Mouse (Mus musculus) neutrophil, adult 83 days (primary cell): Measurements from ENCODE around the gene Mcee. TPM values are rescaled to one million over a fixed set of nuclear protein-coding genes. Genes with fewer than 3 reads are reported as not detected.

Source experiments
- total RNA-seq, 2 experiments: library from RNA; stranded (reverse); gene quantifications; one replicate each; pipeline ENCODE4 v1.2.4; 2023

Mcee gene
- total RNA-seq, result 10 to 100 TPM; 35.0 to 39.8 TPM

DNA sequence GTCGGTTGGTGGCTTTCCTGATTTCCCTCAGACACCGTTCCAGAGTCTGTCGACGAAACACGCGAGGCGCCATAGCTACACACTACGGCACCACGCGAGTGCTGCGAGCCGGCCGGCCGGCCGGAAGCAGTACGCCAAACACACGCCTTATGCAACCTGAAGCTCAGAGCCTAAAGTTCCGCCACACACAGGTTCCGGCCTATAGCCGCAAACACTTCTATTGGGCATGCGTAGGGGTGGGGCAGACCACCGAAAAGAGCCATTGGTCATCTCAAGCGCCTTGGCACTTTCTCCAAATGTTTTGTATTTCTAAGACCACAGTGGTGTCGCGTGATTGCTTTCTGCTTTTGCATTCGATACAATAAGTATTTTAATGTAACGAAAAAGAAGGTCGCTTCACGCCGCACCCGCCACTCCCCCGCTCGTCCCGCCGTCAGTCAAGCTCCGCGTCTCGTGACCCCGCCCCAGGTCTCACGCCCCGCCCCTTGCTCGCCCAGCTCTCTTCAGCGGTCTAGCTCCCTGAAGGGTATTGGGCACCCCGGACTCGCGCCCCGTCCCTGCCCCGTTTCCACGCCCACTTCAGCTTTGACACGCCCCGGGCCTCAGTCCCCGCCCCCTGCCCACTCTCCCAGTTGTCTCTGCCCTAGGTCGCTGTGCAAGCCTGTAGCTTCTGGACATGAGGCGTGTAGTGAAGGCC is at the start of gene Mcee, which contains the start of gene Mphosph10:
Gene Mcee, plus strand, starts transcription at position 486 of the 697 bp plus-strand sequence.
Gene Mphosph10, minus strand, starts transcription at position 147 of the 697 bp plus-strand sequence.

DNA sequence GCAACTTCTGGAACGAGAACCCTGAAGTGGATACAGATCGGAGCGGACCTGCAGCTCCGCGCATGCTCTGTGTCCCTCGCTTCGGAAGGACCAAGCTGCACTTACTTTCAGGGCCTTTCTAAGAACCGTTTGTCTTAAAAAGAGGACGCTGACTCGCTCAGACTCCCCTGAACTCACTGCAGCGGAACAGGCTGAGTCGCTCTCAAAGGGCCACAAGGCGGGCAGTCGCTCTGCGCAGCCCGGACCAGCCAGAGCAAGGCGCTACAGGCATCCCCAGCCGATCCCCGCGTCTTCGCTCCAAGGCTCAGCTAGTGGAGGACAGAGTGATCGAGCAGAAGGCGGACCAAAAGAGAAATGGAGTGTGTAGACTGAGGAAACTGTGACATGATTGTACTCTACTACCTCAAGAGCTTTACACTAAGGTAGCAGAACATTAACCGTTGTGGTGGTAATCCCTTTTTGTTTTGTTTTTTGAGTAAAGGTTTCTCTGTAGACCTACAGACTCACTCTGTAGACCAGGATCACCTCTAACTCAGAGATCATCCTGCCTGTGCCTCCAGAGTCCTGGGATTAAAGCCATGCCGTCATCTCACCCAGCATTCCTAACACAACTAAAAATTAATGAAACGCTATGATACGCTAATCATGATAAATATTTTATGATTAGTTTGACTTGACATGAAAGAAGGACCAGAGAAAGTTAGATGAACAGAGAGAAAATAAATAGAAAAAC is 18.4 kb upstream of the Mcee start, which contains the start of gene Fan1:
Gene Fan1, minus strand, starts transcription at position 266 of the 733 bp plus-strand sequence.

Other genes starting within 250 kb of the Mcee start
- not detected for gene Trpm1, start 238.8 kb upstream of the Mcee start, total RNA-seq
- gene Mtmr10, start 105.0 kb upstream of the Mcee start, total RNA-seq, result 10 to 100 TPM; 10.0 to 10.4 TPM
- gene Fan1, start 18.5 kb upstream of the Mcee start, total RNA-seq, result 1 to 10 TPM; 3.2 to 3.4 TPM
- gene Mphosph10, start 339 bp upstream of the Mcee start, total RNA-seq, result 10 to 100 TPM; 22.3 to 27.5 TPM
- gene Apba2, start 109.1 kb downstream of the Mcee start, total RNA-seq, result not detected